Mouse (Mus musculus) heart, postnatal 0 days (tissue): Measurements from ENCODE around the gene Cd300lf. TPM values are rescaled to one million over a fixed set of nuclear protein-coding genes. Genes with fewer than 3 reads are reported as not detected.

Experiments
- ATAC-seq: fragments of 200-750 bp; cut with Nextera tagmentation; 2 replicates; pipeline ENCODE4 v1.8.0; 2017; ENCODE audit warnings: low read depth, moderate number of reproducible peaks, moderate library complexity; ENCODE audit not compliant: insufficient read depth
- DNase-seq: peaks from one replicate; pipeline ENCODE4 v3.0.0-alpha.2; 2016; ENCODE audit warnings: low spot score
- H3K27ac ChIP-seq: fragments of 300-500 bp; sonication (generic); 2 replicates; pipeline ENCODE4 v1.5.1; 2014; ENCODE audit warnings: low read depth, mild to moderate bottlenecking
- H3K27me3 ChIP-seq: fragments of 300-500 bp; sonication (generic); 2 replicates; pipeline ENCODE4 v1.6.1; 2014; ENCODE audit warnings: low read length, mixed read lengths; ENCODE audit not compliant: control insufficient read depth, insufficient read depth
- H3K36me3 ChIP-seq: fragments of 300-500 bp; sonication (generic); replicated peaks from 2 replicates; pipeline ENCODE4 v1.6.1; 2014; ENCODE audit warnings: low read length, mixed read lengths; ENCODE audit not compliant: control insufficient read depth, insufficient read depth
- H3K4me1 ChIP-seq: fragments of 300-500 bp; sonication (generic); 2 replicates; pipeline ENCODE4 v1.6.1; 2014; ENCODE audit warnings: antibody characterized with exemption; ENCODE audit not compliant: control insufficient read depth, insufficient read depth
- H3K4me2 ChIP-seq: fragments of 300-500 bp; sonication (generic); 2 replicates; pipeline ENCODE4 v1.6.1; 2014; ENCODE audit warnings: low read depth, mild to moderate bottlenecking, low read length, moderate library complexity
- H3K4me3 ChIP-seq: fragments of 300-500 bp; sonication (generic); 2 replicates; pipeline ENCODE4 v1.5.1; 2014; ENCODE audit warnings: low read depth, low read length
- H3K9ac ChIP-seq: fragments of 300-500 bp; sonication (generic); replicated peaks from 2 replicates; pipeline ENCODE4 v1.6.1; 2014; ENCODE audit warnings: low read depth, low read length, mixed read lengths
- H3K9me3 ChIP-seq: fragments of 300-500 bp; sonication (generic); replicated peaks from 2 replicates; pipeline ENCODE4 v1.6.1; 2016; ENCODE audit warnings: low read length; ENCODE audit not compliant: control insufficient read depth
- CTCF ChIP-seq: IDR thresholded peaks from 2 replicates; pipeline ENCODE4 v1.5.1; 2016; ENCODE audit warnings: antibody characterized with exemption, control low read depth, low read depth
- EP300 ChIP-seq: IDR thresholded peaks from 2 replicates; pipeline ENCODE4 v1.6.1; 2016; ENCODE audit warnings: antibody characterized with exemption, low read depth
- WGBS: fragments of 180-500 bp; shearing (Covaris S2); extraction: QIAGEN DNeasy Blood & Tissue Kit; methylation state at CpG from one replicate; pipeline ENCODE4 v1.1.7; 2014; 5-methylcytosine and 5-hydroxymethylcytosine counted together
- polyA plus RNA-seq: library from polyadenylated mRNA; unstranded; fragments of >200 nt; fragmentation: Nextera tagmentation; extraction: Ambion mirVana; gene quantifications from 2 replicates; pipeline ENCODE4 v1.2.1, GENCODE M21; 2015
- total RNA-seq: library from RNA; depleted of rRNA; stranded (reverse); fragments of >200 nt; gene quantifications from 2 replicates; pipeline ENCODE4 v1.2.3, GENCODE M21; 2014; ENCODE audit warnings: low replicate concordance

Cd300lf gene
- total and polyA plus RNA-seq, 2 experiments from 2014 or later: 0.15 to 0.96 TPM

GRCm38 (mm10) chr11:115084595-115084994, 49.2 kb downstream of the Cd300lf start:
- ATAC-seq: no peak
- Histone ChIP-seq H3K4me3 (no peak overlapping the region), H3K36me3 (no peaks in the 10 kb centered on the region), H3K27me3 (peaks cover 25% of the 10 kb centered on the region), H3K9me3 (no peaks in the 10 kb centered on the region), H3K27ac (no peak overlapping the region), H3K4me2 (no peak overlapping the region), H3K9ac (no peak overlapping the region), H3K4me1 (no peaks in the 10 kb centered on the region)
- WGBS: 40% methylated on average over 12 of the region's 12 CpGs
- no peak for DNase-seq
- no peak for TF ChIP-seq EP300
- TF ChIP-seq CTCF: no peak

GRCm38 (mm10) chr11:115083376-115084139, 50.2 kb downstream of the Cd300lf start:
- Histone ChIP-seq H3K27me3 (peaks cover 19% of the 10 kb centered on the region), H3K4me3 (no peak overlapping the region), H3K27ac (no peak overlapping the region), H3K9ac (no peak overlapping the region), H3K4me2 (no peak overlapping the region), H3K36me3 (no peaks in the 10 kb centered on the region), H3K4me1 (no peaks in the 10 kb centered on the region), H3K9me3 (no peaks in the 10 kb centered on the region)
- 42% methylated on average over 18 of the region's 18 CpGs for WGBS
- DNase-seq (peak; percentile 50), ATAC-seq (no peak)
- no peak for TF ChIP-seq EP300
- peak; percentile 88 for TF ChIP-seq CTCF

- Histone ChIP-seq H3K36me3 (no peaks in the 10 kb centered on the region), H3K4me3 (no peak overlapping the region), H3K9ac (no peak overlapping the region), H3K27me3 (peaks cover 19% of the 10 kb centered on the region), H3K9me3 (no peaks in the 10 kb centered on the region), H3K27ac (no peak overlapping the region), H3K4me2 (no peak overlapping the region), H3K4me1 (no peaks in the 10 kb centered on the region)
- ATAC-seq: no peak
- WGBS: 57% methylated on average over 6 of the region's 6 CpGs
- TF ChIP-seq EP300 (no peak), CTCF (no peak)
- no peak for DNase-seq
Measured at GRCm38 (mm10) chr11:115082196-115082595, 51.6 kb downstream of the Cd300lf start.

GRCm38 (mm10) chr11:115081373-115081772, 52.4 kb downstream of the Cd300lf start:
- no peak overlapping the region for H3K4me2 ChIP-seq
- H3K27me3 ChIP-seq: peaks cover 19% of the 10 kb centered on the region
- no peak overlapping the region for H3K27ac ChIP-seq
- H3K9ac ChIP-seq: no peak overlapping the region
- no peak overlapping the region for H3K4me3 ChIP-seq
- DNase-seq (no peak), ATAC-seq (no peak)
- H3K36me3 ChIP-seq: no peaks in the 10 kb centered on the region
- no peaks in the 10 kb centered on the region for H3K4me1 ChIP-seq
- H3K9me3 ChIP-seq: no peaks in the 10 kb centered on the region
- no peak for TF ChIP-seq CTCF
- TF ChIP-seq EP300: no peak
- WGBS: 62% methylated on average over 3 of the region's 3 CpGs

GRCm38 (mm10) chr11:115080886-115081285, 52.9 kb downstream of the Cd300lf start:
- WGBS: 31% methylated on average over 13 of the region's 13 CpGs
- H3K36me3 ChIP-seq: no peaks in the 10 kb centered on the region
- no peaks in the 10 kb centered on the region for H3K9me3 ChIP-seq
- peak; percentile 80 for TF ChIP-seq CTCF
- no peak for TF ChIP-seq EP300
- no peak overlapping the region for H3K4me3 ChIP-seq
- H3K4me2 ChIP-seq: no peak overlapping the region
- ATAC-seq (no peak), DNase-seq (peak; percentile 31)
- H3K4me1 ChIP-seq: no peaks in the 10 kb centered on the region
- peaks cover 19% of the 10 kb centered on the region for H3K27me3 ChIP-seq
- H3K9ac ChIP-seq: no peak overlapping the region
- no peak overlapping the region for H3K27ac ChIP-seq

GRCm38 (mm10) chr11:115078680-115079079, 55.1 kb downstream of the Cd300lf start:
- Histone ChIP-seq H3K9ac (no peak overlapping the region), H3K4me1 (no peaks in the 10 kb centered on the region), H3K27me3 (peaks cover 4% of the 10 kb centered on the region), H3K27ac (no peak overlapping the region), H3K4me2 (no peak overlapping the region), H3K4me3 (no peak overlapping the region), H3K36me3 (no peaks in the 10 kb centered on the region), H3K9me3 (no peaks in the 10 kb centered on the region)
- no peak for DNase-seq
- TF ChIP-seq EP300 (no peak), CTCF (no peak)
- 65% methylated on average over 5 of the region's 5 CpGs for WGBS
- ATAC-seq: no peak
